Mouse (Mus musculus) myocyte (in vitro differentiated cells): ENCODE measurements around the gene Aldh3b1. TPM values are rescaled to one million over a fixed set of nuclear protein-coding genes. Genes with fewer than 3 reads are reported as not detected.

ENCODE experiments used
- H3K27me3 ChIP-seq: one replicate; pipeline ENCODE4 v1.6.1; 2011; ENCODE audit not compliant: control insufficient read depth, insufficient read depth, insufficient read length
- H3K36me3 ChIP-seq: one replicate; pipeline ENCODE4 v1.6.1; 2011; ENCODE audit not compliant: control insufficient read depth, insufficient read depth
- H3K4me2 ChIP-seq: one replicate; pipeline ENCODE4 v1.6.1; 2011; ENCODE audit warnings: low read depth, control low read depth
- H3K4me3 ChIP-seq: one replicate; pipeline ENCODE4 v1.5.1; 2011; ENCODE audit warnings: mild to moderate bottlenecking, control low read depth, moderate library complexity
- H3K79me2 ChIP-seq: one replicate; pipeline ENCODE4 v1.6.1; 2011; ENCODE audit not compliant: control insufficient read depth, insufficient read depth
- H3ac ChIP-seq: one replicate; pipeline ENCODE4 v1.6.1; 2011; ENCODE audit not compliant: control insufficient read depth, insufficient read length
- CEBPB ChIP-seq: IDR thresholded peaks from 2 replicates; pipeline ENCODE4 v1.6.1; 2011; ENCODE audit warnings: mild to moderate bottlenecking, moderate library complexity; ENCODE audit not compliant: poor library complexity, insufficient read depth, severe bottlenecking
- E2F4 ChIP-seq: IDR thresholded peaks from one replicate; pipeline ENCODE4 v1.6.1; 2011; ENCODE audit warnings: mild to moderate bottlenecking, control low read depth, moderate library complexity; ENCODE audit not compliant: insufficient read depth
- MAX ChIP-seq: IDR thresholded peaks from one replicate; pipeline ENCODE4 v1.6.1; 2011; ENCODE audit warnings: low read depth, mild to moderate bottlenecking, control low read depth
- MYOD1 ChIP-seq, 3 experiments: IDR thresholded peaks; one replicate each; pipeline ENCODE4 v1.6.1; 2011; ENCODE audit warnings: control low read depth in 2 of 3, low read depth in 2 of 3, mild to moderate bottlenecking in 2 of 3, moderate library complexity in 1 of 3; ENCODE audit not compliant: insufficient read length in 2 of 3, control insufficient read depth in 1 of 3
- MYOG ChIP-seq, 3 experiments: IDR thresholded peaks; one replicate each; pipeline ENCODE4 v1.6.1; 2011; ENCODE audit warnings: control low read depth in 2 of 3, low read depth in 2 of 3, mild to moderate bottlenecking in 2 of 3; ENCODE audit not compliant: insufficient read length in 2 of 3, control insufficient read depth in 1 of 3, insufficient read depth in 1 of 3
- POLR2A ChIP-seq: IDR thresholded peaks from one replicate; pipeline ENCODE4 v1.6.1; 2011; ENCODE audit warnings: low read depth, mild to moderate bottlenecking, control low read depth, moderate library complexity; ENCODE audit not compliant: insufficient read length
- POLR2AphosphoS2 ChIP-seq: IDR thresholded peaks from one replicate; pipeline ENCODE4 v1.6.1; 2011; ENCODE audit warnings: low read depth, control low read depth; ENCODE audit not compliant: insufficient read length
- REST ChIP-seq: IDR thresholded peaks from one replicate; pipeline ENCODE4 v1.6.1; 2011; ENCODE audit warnings: mild to moderate bottlenecking, control low read depth, moderate library complexity; ENCODE audit not compliant: insufficient read depth, insufficient read length
- SRF ChIP-seq: IDR thresholded peaks from one replicate; pipeline ENCODE4 v1.6.1; 2011; ENCODE audit warnings: low read depth; ENCODE audit not compliant: control insufficient read depth, insufficient read length
- TCF12 ChIP-seq: IDR thresholded peaks from one replicate; pipeline ENCODE4 v1.6.1; 2011; ENCODE audit warnings: mild to moderate bottlenecking, control low read depth; ENCODE audit not compliant: poor library complexity, insufficient read depth, severe bottlenecking
- TCF3 ChIP-seq: IDR thresholded peaks from one replicate; pipeline ENCODE4 v1.6.1; 2011; ENCODE audit warnings: low read depth, control low read depth; ENCODE audit not compliant: insufficient read length
- USF1 ChIP-seq: IDR thresholded peaks from one replicate; pipeline ENCODE4 v1.6.1; 2011; ENCODE audit warnings: low read depth, mild to moderate bottlenecking, control low read depth, moderate library complexity
- polyA plus RNA-seq: library from polyadenylated mRNA; unstranded; fragments of >200 nt; fragmentation: generic; extraction: Trizol; gene quantifications from one replicate; pipeline ENCODE4 v1.2.1, GENCODE M21; 2012; ENCODE audit warnings: missing spikeins

Aldh3b1 gene
- polyA plus RNA-seq, 1 experiment: 51.8 TPM

DNA sequence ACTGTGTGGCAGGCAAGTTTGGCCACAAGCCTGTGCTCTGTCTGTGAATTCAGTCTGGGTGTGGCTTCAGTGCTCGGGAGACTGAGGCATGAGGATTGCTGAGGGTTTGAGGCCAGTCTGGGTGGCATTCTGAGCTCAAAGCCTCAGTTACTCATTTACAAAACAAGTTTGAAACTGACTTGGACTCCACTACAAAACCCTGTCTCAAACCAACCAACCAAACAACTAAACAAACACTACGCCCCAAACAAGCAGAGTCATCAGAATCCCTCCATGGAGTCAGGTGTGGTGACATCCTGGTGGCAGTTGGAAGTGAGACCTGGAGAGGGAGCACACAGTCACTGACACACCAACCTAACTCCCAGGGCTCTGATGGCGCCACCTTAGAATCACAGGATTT is 20.7 kb upstream of the Aldh3b1 start:
- no peak for TF ChIP-seq MYOD1 (IDR thresholded peaks at IDR 0.05; ENCODE audit: control insufficient read depth in 1 of 3, insufficient read length in 2 of 3, low read depth in 2 of 3)
- TF ChIP-seq POLR2A: no peak
- TF ChIP-seq TCF3: no peak
- no peak for TF ChIP-seq E2F4
- no peak for TF ChIP-seq USF1
- TF ChIP-seq MAX: no peak
- no peak for TF ChIP-seq SRF
- TF ChIP-seq POLR2AphosphoS2: no peak
- no peak for TF ChIP-seq TCF12
- no peak for TF ChIP-seq CEBPB
- no peak for TF ChIP-seq REST
- no peak for TF ChIP-seq MYOG (IDR thresholded peaks at IDR 0.05; ENCODE audit: control insufficient read depth in 1 of 3, insufficient read depth in 1 of 3, insufficient read length in 2 of 3, low read depth in 2 of 3)
- no peak overlapping the region for H3ac ChIP-seq
- no peak overlapping the region for H3K4me2 ChIP-seq
- H3K27me3 ChIP-seq: no peaks in the 10 kb centered on the region
- no peaks in the 10 kb centered on the region for H3K36me3 ChIP-seq
- H3K4me3 ChIP-seq: no peak overlapping the region
- H3K79me2 ChIP-seq: no peaks in the 10 kb centered on the region

GRCm38 (mm10) chr19:3948546-3948945 is 18.9 kb upstream of the Aldh3b1 start:
- no peak overlapping the region for H3K4me3 ChIP-seq
- no peaks in the 10 kb centered on the region for H3K27me3 ChIP-seq
- no peak overlapping the region for H3K4me2 ChIP-seq
- TF ChIP-seq E2F4 (no peak), POLR2A (no peak), CEBPB (no peak), TCF3 (no peak), POLR2AphosphoS2 (no peak), MYOG (IDR thresholded peaks at IDR 0.05; ENCODE audit: control insufficient read depth in 1 of 3, insufficient read depth in 1 of 3, insufficient read length in 2 of 3, low read depth in 2 of 3) (no peak), REST (no peak), MAX (no peak), USF1 (no peak), TCF12 (no peak), MYOD1 (IDR thresholded peaks at IDR 0.05; ENCODE audit: control insufficient read depth in 1 of 3, insufficient read length in 2 of 3, low read depth in 2 of 3) (no peak), SRF (no peak)
- no peaks in the 10 kb centered on the region for H3K79me2 ChIP-seq
- H3K36me3 ChIP-seq: no peaks in the 10 kb centered on the region
- H3ac ChIP-seq: no peak overlapping the region

GRCm38 (mm10) chr19:3947813-3948212 is 18.2 kb upstream of the Aldh3b1 start:
- no peak for TF ChIP-seq TCF3
- no peak for TF ChIP-seq POLR2AphosphoS2
- TF ChIP-seq POLR2A: no peak
- no peak overlapping the region for H3ac ChIP-seq

DNA sequence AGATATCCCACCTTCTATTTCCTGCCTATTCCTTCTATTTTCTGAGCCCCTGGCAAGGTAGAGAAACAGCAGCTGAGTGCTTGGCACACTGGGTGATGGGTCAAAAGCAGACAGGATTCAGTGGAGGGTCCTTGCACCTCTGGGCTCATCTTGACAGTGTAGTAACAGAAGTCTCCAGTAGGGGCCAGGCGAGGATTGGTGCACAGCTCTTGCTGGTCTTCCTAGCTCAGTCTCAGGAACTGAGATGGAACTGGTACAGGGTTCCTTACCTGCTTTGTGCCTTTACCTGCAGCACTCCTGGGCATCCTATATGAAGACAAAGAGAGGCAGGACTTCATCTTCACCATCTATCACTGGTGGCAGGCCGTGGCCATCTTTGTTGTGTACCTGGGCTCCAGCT is 17.1 kb upstream of the Aldh3b1 start:
- H3ac ChIP-seq: no peak overlapping the region
- TF ChIP-seq E2F4 (no peak), SRF (no peak), REST (no peak), MYOG (IDR thresholded peaks at IDR 0.05; ENCODE audit: control insufficient read depth in 1 of 3, insufficient read depth in 1 of 3, insufficient read length in 2 of 3, low read depth in 2 of 3) (no peak), TCF3 (no peak), MYOD1 (IDR thresholded peaks at IDR 0.05; ENCODE audit: control insufficient read depth in 1 of 3, insufficient read length in 2 of 3, low read depth in 2 of 3) (no peak)

More at GRCm38 (mm10) chr19:3947813-3948212, 18.2 kb upstream of the Aldh3b1 start:
- Histone ChIP-seq H3K79me2 (no peaks in the 10 kb centered on the region), H3K4me2 (no peak overlapping the region), H3K36me3 (no peaks in the 10 kb centered on the region), H3K4me3 (no peak overlapping the region), H3K27me3 (no peaks in the 10 kb centered on the region)

DNA sequence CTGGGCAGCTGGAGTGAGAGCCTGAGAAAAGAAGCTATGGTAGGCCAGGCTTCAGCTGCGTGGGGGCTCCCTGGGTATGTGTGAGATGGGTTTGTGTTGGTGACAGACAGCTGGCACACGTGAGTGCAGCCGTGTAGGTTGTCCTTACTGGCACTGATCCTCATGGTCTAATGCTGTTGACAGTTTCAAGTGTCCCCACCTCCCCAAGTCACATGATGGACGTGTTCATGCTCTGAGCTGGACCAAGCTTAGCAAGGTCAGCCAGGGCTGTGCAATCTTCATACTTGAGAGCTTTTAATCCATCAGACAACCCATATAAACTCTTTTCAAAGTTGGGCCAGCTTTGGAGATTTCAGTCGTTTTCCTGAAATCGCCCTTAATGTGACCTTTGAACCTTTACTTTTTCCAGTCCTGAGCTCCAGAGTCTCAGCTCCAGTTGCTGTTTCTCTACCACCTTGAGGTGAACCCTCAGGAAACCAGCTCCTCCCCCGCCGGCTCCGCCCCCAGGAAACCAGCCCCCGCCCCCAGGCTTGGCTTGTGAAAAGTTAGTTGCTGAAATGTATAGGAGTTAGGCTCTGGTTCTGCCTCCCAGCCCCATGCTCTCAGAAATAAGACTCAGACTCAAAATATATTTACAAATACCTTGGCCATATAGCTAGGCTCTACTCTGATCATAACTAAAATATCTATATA is 16.4 kb upstream of the Aldh3b1 start:
- Histone ChIP-seq H3K79me2 (no peaks in the 10 kb centered on the region), H3ac (no peak overlapping the region), H3K36me3 (no peaks in the 10 kb centered on the region), H3K4me2 (no peak overlapping the region), H3K4me3 (no peak overlapping the region), H3K27me3 (no peaks in the 10 kb centered on the region)
- TF ChIP-seq MAX (no peak), MYOG (IDR thresholded peaks at IDR 0.05; ENCODE audit: control insufficient read depth in 1 of 3, insufficient read depth in 1 of 3, insufficient read length in 2 of 3, low read depth in 2 of 3) (no peak), TCF12 (no peak), E2F4 (no peak), POLR2AphosphoS2 (no peak), POLR2A (no peak), CEBPB (no peak), TCF3 (no peak), REST (no peak), MYOD1 (IDR thresholded peaks at IDR 0.05; ENCODE audit: control insufficient read depth in 1 of 3, insufficient read length in 2 of 3, low read depth in 2 of 3) (no peak), SRF (no peak), USF1 (no peak)

More for the DNA sequence above, 17.1 kb upstream of the Aldh3b1 start:
- Histone ChIP-seq H3K27me3 (no peaks in the 10 kb centered on the region), H3K4me3 (no peak overlapping the region), H3K36me3 (no peaks in the 10 kb centered on the region), H3K79me2 (no peaks in the 10 kb centered on the region), H3K4me2 (no peak overlapping the region)
